Mouse (Mus musculus) kidney, postnatal 10 days (tissue): Measurements from ENCODE around the gene Gm17324.
"Not testable (repeated sequence)": the region's sequence is repeated elsewhere in the genome, so short reads cannot be mapped to it uniquely, and the experiment has no call there.

Experiments
- DNase-seq: peaks from one replicate; pipeline ENCODE4 v3.0.0; 2021; ENCODE audit warnings: mixed read lengths

The Gm17324 gene

DNA sequence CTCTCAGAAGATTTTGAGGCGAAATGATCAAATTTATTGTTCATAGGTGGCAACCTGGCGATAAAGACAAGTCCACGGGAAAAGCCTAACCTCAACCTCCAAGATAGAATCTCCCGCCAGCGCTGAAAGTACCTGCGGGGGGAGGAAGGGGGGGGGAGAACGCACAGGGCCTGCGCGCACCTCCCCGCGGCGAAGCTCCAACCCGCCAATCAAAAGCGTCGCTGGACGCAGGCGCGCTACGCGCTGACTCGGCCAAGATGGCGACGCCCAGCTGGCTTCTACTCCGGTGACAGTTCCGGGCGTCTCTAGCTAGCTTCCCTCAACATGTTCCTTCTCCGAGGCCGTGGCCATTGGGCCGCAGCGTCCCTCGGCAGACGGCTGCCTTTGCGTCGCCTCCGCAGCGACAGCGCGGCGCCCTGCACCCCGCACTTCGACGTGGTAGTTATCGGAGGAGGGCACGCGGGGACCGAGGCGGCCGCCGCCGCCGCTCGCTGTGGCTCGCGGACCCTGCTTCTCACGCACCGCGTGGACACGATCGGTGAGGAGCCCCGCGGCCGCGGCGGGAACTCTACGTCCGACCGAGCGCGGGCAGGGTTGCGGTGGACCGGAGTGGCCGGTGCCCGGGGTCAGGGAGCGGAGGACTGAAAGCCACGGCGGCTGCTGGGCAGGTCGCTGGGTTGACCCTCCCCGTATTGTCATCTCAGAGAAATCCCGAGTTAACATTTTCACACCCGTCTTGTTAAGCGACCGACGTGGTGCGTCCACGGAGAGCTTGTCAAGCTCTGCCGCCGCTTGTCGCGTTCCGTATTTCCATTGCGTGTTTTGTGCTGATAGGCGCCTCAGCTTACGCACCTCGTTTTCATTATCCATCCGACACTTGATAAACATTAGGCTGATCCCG lies at the start of gene Gm17324, which contains the start of gene Mto1:
TSS of gene Gm17324 (minus strand) at position 814 of the 901 bp plus-strand sequence.
TSS of gene Mto1 (plus strand) at position 236 of the 901 bp plus-strand sequence.
- peak; percentile 92 for DNase-seq

- no peak for DNase-seq
These were observed 44.6 kb upstream of the Gm17324 start for GRCm38 (mm10) chr9:78493171-78493570.

GRCm38 (mm10) chr9:78492254-78492653 lies 43.7 kb upstream of the Gm17324 start:
- no peak for DNase-seq

- DNase-seq, result no peak
These were observed 42.6 kb upstream of the Gm17324 start for GRCm38 (mm10) chr9:78491169-78491568.

- peak; percentile 82 for DNase-seq
These were observed 40.4 kb upstream of the Gm17324 start, which contains the start of gene Eef1a1 for GRCm38 (mm10) chr9:78488890-78489420. TSS of gene Eef1a1 (minus strand) at chr9:78489151.

DNA sequence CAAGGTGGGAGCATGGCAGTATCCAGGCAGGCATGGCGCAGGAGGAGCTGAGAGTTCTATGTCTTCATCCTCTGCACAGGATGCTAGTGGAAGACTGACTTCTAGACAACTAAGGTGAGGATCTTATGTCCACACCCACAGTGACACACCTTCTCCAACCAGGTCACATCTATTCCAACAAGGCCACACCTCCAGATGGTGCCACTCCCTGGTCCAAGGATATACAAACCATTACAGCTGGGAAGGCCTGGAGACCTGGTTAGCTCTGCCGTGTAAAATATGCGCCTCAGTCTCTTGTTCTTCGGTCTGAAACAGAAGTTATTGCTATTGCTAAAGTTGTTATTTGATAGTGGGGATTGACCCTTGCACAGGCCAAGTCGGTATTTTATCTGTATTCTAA lies 39.4 kb upstream of the Gm17324 start:
- DNase-seq, result not testable (repeated sequence)

DNA sequence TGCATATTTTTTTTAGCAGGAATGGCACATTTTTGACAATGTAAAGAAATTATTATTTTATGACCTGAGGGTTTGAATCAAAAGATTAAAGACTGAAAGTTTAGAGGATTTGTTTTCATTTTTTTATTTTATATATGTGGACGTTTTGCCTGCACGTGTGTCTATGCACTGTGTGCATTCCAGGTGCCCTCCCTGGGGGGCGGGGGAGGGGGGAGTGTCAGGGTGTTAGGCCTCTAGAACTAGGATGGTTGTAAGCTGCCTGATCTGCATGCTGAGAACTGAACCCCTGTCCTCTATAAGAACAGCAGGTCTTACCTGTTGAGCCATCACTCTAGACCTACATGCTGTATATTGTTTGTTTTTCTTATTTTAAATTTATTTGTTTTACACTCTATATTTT lies 36.1 kb upstream of the Gm17324 start:
- DNase-seq, result no peak

GRCm38 (mm10) chr9:78482386-78482785 lies 33.8 kb upstream of the Gm17324 start:
- no peak for DNase-seq

DNA sequence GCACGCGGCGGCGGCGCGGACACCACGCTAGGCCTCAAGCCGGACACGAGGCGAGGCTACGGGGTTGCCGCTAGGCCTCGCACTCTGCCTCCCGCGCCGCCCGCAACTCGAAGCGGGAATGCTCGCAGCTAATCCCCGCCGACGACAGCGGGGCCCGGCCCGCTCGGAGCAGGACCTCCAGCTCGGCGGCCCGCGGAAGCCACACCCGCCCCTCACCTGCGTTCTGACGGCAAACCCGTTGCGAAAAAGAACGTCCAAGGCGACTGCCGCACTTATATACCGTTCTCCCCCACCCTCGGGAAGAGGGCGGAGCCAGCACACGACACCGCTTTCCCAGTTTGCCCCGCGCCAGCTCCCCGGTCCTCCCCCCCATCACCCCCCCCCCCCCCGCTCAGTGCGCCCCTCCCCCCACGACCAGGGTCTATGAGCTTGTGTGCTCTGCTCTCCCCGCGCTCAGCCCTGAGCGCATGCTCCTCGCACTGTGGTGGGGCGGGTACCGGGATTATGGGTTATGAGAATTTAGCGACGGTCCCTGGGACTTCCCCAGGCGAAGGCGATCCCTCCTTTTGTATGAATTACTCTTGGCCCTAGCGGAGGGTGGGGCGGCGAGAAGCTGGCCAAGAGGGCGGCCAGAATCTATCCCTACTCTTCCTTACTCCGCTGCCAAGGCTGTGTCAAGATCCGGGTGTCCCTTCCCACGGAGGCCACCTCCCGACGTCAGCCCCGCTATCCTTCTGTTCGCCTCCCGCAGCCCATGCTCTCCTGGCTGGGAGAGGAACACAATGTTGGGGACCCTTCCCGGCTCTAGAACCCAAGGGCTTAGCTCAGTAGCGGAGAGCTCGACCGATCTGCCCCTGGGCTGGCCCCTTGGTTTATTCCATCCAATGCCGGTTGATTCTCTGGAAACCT lies 33.1 kb upstream of the Gm17324 start:
- DNase-seq, result peak; percentile 95

GRCm38 (mm10) chr9:78480706-78481358 lies 32.2 kb upstream of the Gm17324 start:
- DNase-seq, result peak; percentile 85

GRCm38 (mm10) chr9:78480227-78480626 lies 31.6 kb upstream of the Gm17324 start:
- DNase-seq, result not testable (repeated sequence)

- not testable (repeated sequence) for DNase-seq
These were observed 30.7 kb upstream of the Gm17324 start for GRCm38 (mm10) chr9:78479308-78479707.

DNA sequence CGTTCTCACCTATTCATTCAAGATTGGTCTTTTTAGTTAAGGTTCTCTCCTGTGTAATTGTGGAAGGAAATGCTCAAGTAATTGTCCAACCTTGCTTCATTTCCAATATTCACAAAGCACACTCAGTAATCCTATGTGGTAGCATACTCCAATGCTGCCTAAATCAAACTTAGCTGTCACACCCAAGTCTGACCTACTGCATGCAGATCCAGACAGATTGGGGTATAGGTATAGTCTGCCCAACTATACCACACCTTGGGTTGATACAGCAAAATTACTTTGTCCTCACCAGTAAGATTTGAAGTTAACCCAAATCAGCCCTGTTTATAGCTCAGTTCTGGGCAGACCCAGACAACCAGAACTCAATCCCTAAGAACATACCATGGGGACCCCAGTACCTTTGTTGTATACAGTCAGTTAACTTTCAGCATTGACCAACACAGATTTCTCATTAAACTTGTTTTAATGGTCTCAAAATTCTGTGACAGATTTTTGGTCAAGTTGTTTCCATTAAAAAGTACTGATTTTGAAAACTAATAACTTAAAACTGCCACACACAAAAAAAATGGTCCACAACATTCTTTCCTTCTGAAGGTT lies 29.5 kb upstream of the Gm17324 start:
- not testable (repeated sequence) for DNase-seq

- no peak for DNase-seq
These were observed 28.5 kb upstream of the Gm17324 start for GRCm38 (mm10) chr9:78477021-78477551.

DNA sequence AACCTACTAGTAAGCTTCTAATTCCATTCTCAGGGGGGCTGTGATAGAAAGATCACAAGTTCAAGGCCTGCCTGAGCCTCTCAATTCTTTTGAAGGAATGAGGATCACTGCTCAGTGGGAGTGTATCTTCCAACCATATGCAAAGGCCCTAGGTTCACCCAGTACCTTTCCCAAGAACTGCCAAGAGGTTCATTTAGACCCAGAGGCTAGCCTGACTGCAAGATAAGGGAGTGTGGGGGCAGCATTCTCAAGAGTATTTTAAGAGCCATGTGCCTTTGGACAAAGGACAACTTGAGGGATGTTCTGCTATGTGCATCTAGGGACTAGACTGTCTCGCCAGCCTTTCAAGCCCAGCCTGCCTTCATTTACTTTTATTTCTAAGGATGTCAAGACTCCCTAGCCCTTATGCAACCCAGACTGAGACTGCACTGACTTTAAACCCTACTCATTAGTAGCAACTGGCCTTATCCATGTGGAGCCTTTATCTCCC lies 28.0 kb upstream of the Gm17324 start:
- no peak for DNase-seq

- DNase-seq, result no peak
These were observed 27.3 kb upstream of the Gm17324 start for GRCm38 (mm10) chr9:78475873-78476272.

DNA sequence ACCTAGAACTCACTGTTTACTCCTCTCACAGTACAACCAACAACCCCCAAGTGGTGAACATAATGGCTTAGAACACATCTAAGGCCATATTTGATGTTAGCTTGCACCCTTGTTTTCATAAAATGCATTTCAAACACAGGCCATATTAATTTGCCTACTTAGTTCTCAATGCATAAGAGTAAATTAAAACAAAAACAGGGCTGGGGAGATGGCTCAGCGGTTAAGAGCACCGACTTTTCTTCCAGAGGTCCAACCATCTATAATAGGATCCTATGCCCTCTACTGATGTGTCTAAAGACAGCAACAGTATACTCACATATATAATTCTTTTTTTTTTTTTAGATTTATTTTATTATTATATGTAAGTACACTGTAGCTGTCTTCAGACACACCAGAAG lies 26.8 kb upstream of the Gm17324 start:
- DNase-seq, result no peak

GRCm38 (mm10) chr9:78474771-78475382 lies 26.3 kb upstream of the Gm17324 start:
- DNase-seq, result no peak

DNA sequence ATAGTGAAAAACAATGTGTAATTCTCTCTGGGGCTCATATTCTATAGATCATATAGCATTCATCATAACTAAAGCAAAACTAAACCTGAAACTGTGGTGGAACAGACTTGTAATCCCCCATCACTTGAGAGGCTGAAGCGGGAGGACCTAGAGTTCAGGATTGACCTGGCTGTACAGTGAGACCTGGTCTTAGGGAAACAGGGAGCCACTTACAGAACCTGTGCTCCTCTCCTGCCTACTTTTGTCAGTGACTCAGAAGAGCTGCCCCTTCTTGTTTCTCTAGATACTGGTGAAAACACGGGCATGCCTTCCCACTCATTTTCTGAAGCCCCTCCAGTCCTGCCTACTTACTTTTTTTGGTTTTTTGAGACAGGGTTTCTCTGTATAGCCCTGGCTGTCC lies 25.7 kb upstream of the Gm17324 start:
- DNase-seq, result no peak

DNA sequence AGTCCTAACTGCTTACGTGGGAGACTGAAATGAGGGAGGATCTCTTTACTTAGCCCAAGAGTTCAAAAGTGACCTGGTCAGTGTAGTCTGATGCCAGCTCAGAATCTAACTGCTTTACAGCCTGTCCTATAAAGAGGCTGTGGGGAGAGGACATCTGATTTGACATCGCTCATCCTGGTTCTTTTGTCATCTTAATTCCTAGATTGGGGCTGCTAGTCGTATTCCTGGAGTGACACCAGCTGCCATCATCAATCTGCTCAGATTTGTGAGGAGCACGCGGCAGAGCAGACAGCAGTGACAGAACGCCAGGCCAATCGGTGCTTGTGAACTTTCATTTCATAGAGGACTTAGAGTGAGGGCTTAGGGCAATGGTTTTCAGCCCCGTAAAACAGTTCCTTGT lies 25.0 kb upstream of the Gm17324 start:
- no peak for DNase-seq

DNA sequence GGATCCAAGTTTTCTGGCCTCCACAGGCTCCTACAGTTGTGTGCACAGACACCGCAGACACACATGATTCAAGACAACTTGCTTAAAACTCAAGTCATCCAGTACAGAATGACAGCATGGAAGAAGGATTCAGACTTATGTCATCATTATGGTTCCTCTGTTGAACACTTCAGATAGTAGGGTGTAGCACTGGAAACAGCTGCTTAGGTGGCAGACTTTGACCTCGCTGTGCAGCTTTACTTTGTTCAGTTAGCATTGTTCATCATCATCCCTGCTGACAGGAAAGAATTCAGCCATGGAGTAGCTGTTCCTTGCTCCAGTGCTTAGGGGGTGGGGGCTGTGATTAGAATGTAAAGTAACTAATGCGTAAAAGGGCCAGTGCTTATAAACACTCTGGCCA lies 17.1 kb upstream of the Gm17324 start:
- DNase-seq, result no peak
